Mouse (Mus musculus) cerebellum, adult 11-12 months (tissue): ENCODE data around the gene Cyp2c55.

ENCODE experiments used
- DNase-seq: peaks from one replicate; pipeline ENCODE4 v3.0.0; 2022

Gene Cyp2c55

GRCm38 (mm10) chr19:39006715-39007114 lies at the start of gene Cyp2c55:
Gene Cyp2c55 (plus strand): TSS chr19:39007019.
- DNase-seq: no peak

- DNase-seq: no peak
Measured at GRCm38 (mm10) chr19:38970741-38971140, 36.1 kb upstream of the Cyp2c55 start.

GRCm38 (mm10) chr19:38972581-38972980 lies 34.2 kb upstream of the Cyp2c55 start:
- DNase-seq: no peak

- no peak for DNase-seq
Measured at GRCm38 (mm10) chr19:38973666-38974065, 33.2 kb upstream of the Cyp2c55 start.

- DNase-seq: no peak
Measured at GRCm38 (mm10) chr19:38976269-38976668, 30.6 kb upstream of the Cyp2c55 start.

- DNase-seq: peak; percentile 8
Measured at GRCm38 (mm10) chr19:38981966-38982365, 24.9 kb upstream of the Cyp2c55 start.

- no peak for DNase-seq
Measured at GRCm38 (mm10) chr19:38998248-38998647, 8.6 kb upstream of the Cyp2c55 start.

GRCm38 (mm10) chr19:38998676-38999075 lies 8.1 kb upstream of the Cyp2c55 start:
- DNase-seq: no peak

- DNase-seq: no peak
Measured at GRCm38 (mm10) chr19:39005132-39005531, 1.7 kb upstream of the Cyp2c55 start.

- no peak for DNase-seq
Measured at GRCm38 (mm10) chr19:39057928-39058327, 51.1 kb downstream of the Cyp2c55 start.

- no peak for DNase-seq
Measured at GRCm38 (mm10) chr19:39060719-39061118, 53.9 kb downstream of the Cyp2c55 start, which contains the start of gene Cyp2c65. Gene Cyp2c65 (plus strand): TSS chr19:39061015.
